Mouse (Mus musculus) stomach, postnatal 0 days (tissue): ENCODE results near the gene Ddx49. TPM values are rescaled to one million over a fixed set of nuclear protein-coding genes. Genes with fewer than 3 reads are reported as not detected.

ENCODE experiments used
- ATAC-seq: fragments of 200-750 bp; cut with Nextera tagmentation; 2 replicates; pipeline ENCODE4 v1.8.0; 2017; ENCODE audit not compliant: low FRiP score, low TSS enrichment
- DNase-seq: peaks from one replicate; pipeline ENCODE4 v3.0.0-alpha.2; 2016; ENCODE audit warnings: low spot score
- H3K27ac ChIP-seq: fragments of 300-500 bp; sonication (generic); replicated peaks from 2 replicates; pipeline ENCODE4 v1.5.1; 2014; ENCODE audit warnings: mild to moderate bottlenecking, control low read depth
- H3K27me3 ChIP-seq: fragments of 300-500 bp; sonication (generic); 2 replicates; pipeline ENCODE4 v1.6.1; 2014; ENCODE audit warnings: low read length; ENCODE audit not compliant: control insufficient read depth, insufficient read depth
- H3K36me3 ChIP-seq: fragments of 300-500 bp; sonication (generic); 2 replicates; pipeline ENCODE4 v1.6.1; 2014; ENCODE audit warnings: low read length, mixed read lengths; ENCODE audit not compliant: control insufficient read depth, insufficient read depth
- H3K4me1 ChIP-seq: fragments of 300-500 bp; sonication (generic); replicated peaks from 2 replicates; pipeline ENCODE4 v1.6.1; 2014; ENCODE audit warnings: antibody characterized with exemption; ENCODE audit not compliant: control insufficient read depth, insufficient read depth
- H3K4me2 ChIP-seq: fragments of 300-500 bp; sonication (generic); replicated peaks from 2 replicates; pipeline ENCODE4 v1.6.1; 2014; ENCODE audit warnings: low read depth, mild to moderate bottlenecking, control low read depth, moderate library complexity
- H3K4me3 ChIP-seq: fragments of 300-500 bp; sonication (generic); 2 replicates; pipeline ENCODE4 v1.5.1; 2014; ENCODE audit warnings: low read depth, low read length, control low read depth
- H3K9ac ChIP-seq: fragments of 300-500 bp; sonication (generic); 2 replicates; pipeline ENCODE4 v1.6.1; 2014; ENCODE audit warnings: mild to moderate bottlenecking, low read length, control low read depth, mixed read lengths
- H3K9me3 ChIP-seq: fragments of 300-500 bp; sonication (generic); 2 replicates; pipeline ENCODE4 v1.6.1; 2016; ENCODE audit warnings: low read length; ENCODE audit not compliant: control insufficient read depth
- CTCF ChIP-seq: IDR thresholded peaks from 2 replicates; pipeline ENCODE4 v1.5.1; 2016; ENCODE audit warnings: antibody characterized with exemption, low read depth, mild to moderate bottlenecking, moderate library complexity
- EP300 ChIP-seq: optimal IDR thresholded peaks from 2 replicates; pipeline ENCODE3; 2016; ENCODE audit warnings: antibody characterized with exemption
- WGBS: fragments of 180-500 bp; shearing (Covaris S2); extraction: QIAGEN DNeasy Blood & Tissue Kit; methylation state at CpG from one replicate; pipeline ENCODE4 v1.1.7; 2014; 5-methylcytosine and 5-hydroxymethylcytosine counted together
- polyA plus RNA-seq: library from polyadenylated mRNA; unstranded; fragments of >200 nt; fragmentation: Nextera tagmentation; extraction: Ambion mirVana; gene quantifications from 2 replicates; pipeline ENCODE4 v1.2.1, GENCODE M21; 2015

Gene Ddx49
- polyA plus RNA-seq, 1 experiment from 2014 or later = 36.0 TPM

GRCm38 (mm10) chr8:70344279-70344678, 42.0 kb upstream of the Ddx49 start:
- H3K9me3 ChIP-seq = no peaks in the 10 kb centered on the region
- no peak for DNase-seq
- TF ChIP-seq CTCF (no peak), EP300 (no peak)
- no peaks in the 10 kb centered on the region for H3K4me1 ChIP-seq
- H3K27me3 ChIP-seq = no peaks in the 10 kb centered on the region
- ATAC-seq = no peak
- WGBS = 78% methylated on average over 2 of the region's 2 CpGs
- peaks cover 36% of the 10 kb centered on the region for H3K36me3 ChIP-seq
- H3K4me3 ChIP-seq = no peak overlapping the region
- no peak overlapping the region for H3K9ac ChIP-seq
- H3K4me2 ChIP-seq = no peak overlapping the region
- H3K27ac ChIP-seq = no peak overlapping the region

- ATAC-seq (no peak), DNase-seq (peak; percentile 61)
- TF ChIP-seq EP300 (no peak), CTCF (peak; percentile 77)
- WGBS = 54% methylated on average over 6 of the region's 6 CpGs
- Histone ChIP-seq H3K27me3 (no peaks in the 10 kb centered on the region), H3K4me2 (no peak overlapping the region), H3K36me3 (peaks cover 33% of the 10 kb centered on the region), H3K9me3 (no peaks in the 10 kb centered on the region), H3K9ac (no peak overlapping the region), H3K4me1 (no peaks in the 10 kb centered on the region), H3K27ac (no peak overlapping the region), H3K4me3 (no peak overlapping the region)
Measured at GRCm38 (mm10) chr8:70343696-70344095, 41.4 kb upstream of the Ddx49 start.

GRCm38 (mm10) chr8:70343076-70343475, 40.8 kb upstream of the Ddx49 start:
- Histone ChIP-seq H3K9ac (no peak overlapping the region), H3K4me2 (no peak overlapping the region), H3K4me1 (no peaks in the 10 kb centered on the region), H3K27me3 (no peaks in the 10 kb centered on the region), H3K9me3 (no peaks in the 10 kb centered on the region), H3K4me3 (no peak overlapping the region), H3K27ac (no peak overlapping the region), H3K36me3 (peaks cover 38% of the 10 kb centered on the region)
- ATAC-seq (no peak), DNase-seq (no peak)
- no peak for TF ChIP-seq EP300
- no peak for TF ChIP-seq CTCF
- 72% methylated on average over 7 of the region's 7 CpGs for WGBS

GRCm38 (mm10) chr8:70342007-70342406, 39.7 kb upstream of the Ddx49 start:
- WGBS = 87% methylated on average over 14 of the region's 14 CpGs
- no peak overlapping the region for H3K27ac ChIP-seq
- H3K4me2 ChIP-seq = no peak overlapping the region
- H3K36me3 ChIP-seq = peaks cover 49% of the 10 kb centered on the region
- H3K4me3 ChIP-seq = no peak overlapping the region
- H3K27me3 ChIP-seq = no peaks in the 10 kb centered on the region
- TF ChIP-seq CTCF = no peak
- no peak for TF ChIP-seq EP300
- H3K4me1 ChIP-seq = no peaks in the 10 kb centered on the region
- H3K9me3 ChIP-seq = no peaks in the 10 kb centered on the region
- no peak for ATAC-seq
- no peak for DNase-seq
- no peak overlapping the region for H3K9ac ChIP-seq

GRCm38 (mm10) chr8:70340659-70341058, 38.4 kb upstream of the Ddx49 start:
- ATAC-seq = no peak
- TF ChIP-seq EP300 (no peak), CTCF (no peak)
- Histone ChIP-seq H3K27ac (no peak overlapping the region), H3K36me3 (peaks cover 61% of the 10 kb centered on the region), H3K9ac (no peak overlapping the region), H3K27me3 (no peaks in the 10 kb centered on the region), H3K4me3 (no peak overlapping the region), H3K4me1 (no peaks in the 10 kb centered on the region), H3K4me2 (no peak overlapping the region), H3K9me3 (no peaks in the 10 kb centered on the region)
- WGBS = 92% methylated on average over 7 of the region's 7 CpGs
- no peak for DNase-seq

- no peaks in the 10 kb centered on the region for H3K9me3 ChIP-seq
- H3K36me3 ChIP-seq = peaks cover 72% of the 10 kb centered on the region
- H3K27me3 ChIP-seq = no peaks in the 10 kb centered on the region
- no peak overlapping the region for H3K4me3 ChIP-seq
- ATAC-seq = no peak
- no peak for TF ChIP-seq CTCF
- no peak for TF ChIP-seq EP300
- H3K4me2 ChIP-seq = no peak overlapping the region
- WGBS = 86% methylated on average over 7 of the region's 7 CpGs
- no peak overlapping the region for H3K27ac ChIP-seq
- DNase-seq = no peak
- H3K9ac ChIP-seq = no peak overlapping the region
- no peaks in the 10 kb centered on the region for H3K4me1 ChIP-seq
Measured at GRCm38 (mm10) chr8:70338931-70339330, 36.6 kb upstream of the Ddx49 start.

- TF ChIP-seq EP300 (no peak), CTCF (no peak)
- H3K9ac ChIP-seq = no peak overlapping the region
- no peaks in the 10 kb centered on the region for H3K27me3 ChIP-seq
- H3K9me3 ChIP-seq = no peaks in the 10 kb centered on the region
- no peak overlapping the region for H3K4me2 ChIP-seq
- peaks cover 48% of the 10 kb centered on the region for H3K36me3 ChIP-seq
- no peak overlapping the region for H3K4me3 ChIP-seq
- ATAC-seq (no peak), DNase-seq (no peak)
- 95% methylated on average over 6 of the region's 6 CpGs for WGBS
- H3K4me1 ChIP-seq = no peaks in the 10 kb centered on the region
- no peak overlapping the region for H3K27ac ChIP-seq
Measured at GRCm38 (mm10) chr8:70332878-70333202, 30.6 kb upstream of the Ddx49 start.
